Mouse (Mus musculus) CH12.LX (cell line): ENCODE results near the gene Ube3c.

Experiments
- CTCF ChIP-seq, 2 experiments: IDR thresholded peaks in 1 of 2; conservative IDR thresholded peaks in 1 of 2; 2 replicates each; pipeline ENCODE4 v1.5.1; 2011 to 2012; ENCODE audit warnings: low read depth in 2 of 2, low read length in 2 of 2, improper control_type of control experiment in 1 of 2, inconsistent platforms in 1 of 2, mild to moderate bottlenecking in 1 of 2, moderate library complexity in 1 of 2
- E2F4 ChIP-seq: IDR thresholded peaks from 2 replicates; pipeline ENCODE4 v1.6.1; 2011; ENCODE audit warnings: low read depth, low read length, improper control_type of control experiment; ENCODE audit not compliant: insufficient replicate concordance
- EP300 ChIP-seq: IDR thresholded peaks from 2 replicates; pipeline ENCODE4 v1.6.1; 2011; ENCODE audit warnings: low read length, improper control_type of control experiment
- ETS1 ChIP-seq: conservative IDR thresholded peaks from 2 replicates; pipeline ENCODE4 v1.6.1; 2012; ENCODE audit warnings: low read depth, mild to moderate bottlenecking, inconsistent platforms, low read length, improper control_type of control experiment, moderate library complexity
- HCFC1 ChIP-seq: IDR thresholded peaks from 2 replicates; pipeline ENCODE4 v1.6.1; 2012; ENCODE audit warnings: low read depth, mild to moderate bottlenecking, inconsistent platforms, low read length, improper control_type of control experiment
- MAX ChIP-seq: IDR thresholded peaks from 2 replicates; pipeline ENCODE4 v1.6.1; 2011; ENCODE audit warnings: low read length, improper control_type of control experiment
- MEF2A ChIP-seq: IDR thresholded peaks from 2 replicates; pipeline ENCODE4 v1.6.1; 2014; ENCODE audit warnings: low read depth, mild to moderate bottlenecking, inconsistent platforms, low read length, improper control_type of control experiment, borderline replicate concordance
- MYC ChIP-seq: IDR thresholded peaks from 2 replicates; pipeline ENCODE4 v1.6.1; 2011; ENCODE audit warnings: low read depth, mild to moderate bottlenecking, improper control_type of control experiment, low read length
- POLR2A ChIP-seq: IDR thresholded peaks from 2 replicates; pipeline ENCODE4 v1.6.1; 2011; ENCODE audit warnings: low read depth, mild to moderate bottlenecking, improper control_type of control experiment, low read length
- SMC3 ChIP-seq: IDR thresholded peaks from 2 replicates; pipeline ENCODE4 v1.6.1; 2011; ENCODE audit warnings: low read depth, low read length, improper control_type of control experiment
- USF1 ChIP-seq: IDR thresholded peaks from 2 replicates; pipeline ENCODE4 v1.6.1; 2014; ENCODE audit warnings: low read depth, mild to moderate bottlenecking, inconsistent platforms, low read length, improper control_type of control experiment

- TF ChIP-seq CTCF (conservative IDR thresholded peaks at IDR 0.05 in 1 of 2, IDR thresholded peaks at IDR 0.05 in 1 of 2; ENCODE audit: low read depth in 2 of 2, low read length in 2 of 2): no peak
- TF ChIP-seq E2F4: no peak
- no peak for TF ChIP-seq MEF2A
- TF ChIP-seq EP300: no peak
- no peak for TF ChIP-seq MAX
- TF ChIP-seq POLR2A: no peak
- no peak for TF ChIP-seq HCFC1
- no peak for TF ChIP-seq ETS1
- no peak for TF ChIP-seq MYC
- no peak for TF ChIP-seq SMC3
- TF ChIP-seq USF1: no peak
Measured at GRCm38 (mm10) chr5:29707241-29707640, 138.2 kb downstream of the Ube3c start.
